Mouse (Mus musculus) heart, postnatal 0 days (tissue): Measurements from ENCODE around the gene Plcb3. TPM values are rescaled to one million over a fixed set of nuclear protein-coding genes. Genes with fewer than 3 reads are reported as not detected.
A peak's percentile ranks its signal among the peaks of the same experiment; 100 is the strongest.

ENCODE experiments used
- ATAC-seq: fragments of 200-750 bp; cut with Nextera tagmentation; 2 replicates; pipeline ENCODE4 v1.8.0; 2017; ENCODE audit warnings: low read depth, moderate number of reproducible peaks, moderate library complexity; ENCODE audit not compliant: insufficient read depth
- DNase-seq: peaks from one replicate; pipeline ENCODE4 v3.0.0-alpha.2; 2016; ENCODE audit warnings: low spot score
- H3K27ac ChIP-seq: fragments of 300-500 bp; sonication (generic); 2 replicates; pipeline ENCODE4 v1.5.1; 2014; ENCODE audit warnings: low read depth, mild to moderate bottlenecking
- H3K27me3 ChIP-seq: fragments of 300-500 bp; sonication (generic); 2 replicates; pipeline ENCODE4 v1.6.1; 2014; ENCODE audit warnings: low read length, mixed read lengths; ENCODE audit not compliant: control insufficient read depth, insufficient read depth
- H3K36me3 ChIP-seq: fragments of 300-500 bp; sonication (generic); replicated peaks from 2 replicates; pipeline ENCODE4 v1.6.1; 2014; ENCODE audit warnings: low read length, mixed read lengths; ENCODE audit not compliant: control insufficient read depth, insufficient read depth
- H3K4me1 ChIP-seq: fragments of 300-500 bp; sonication (generic); 2 replicates; pipeline ENCODE4 v1.6.1; 2014; ENCODE audit warnings: antibody characterized with exemption; ENCODE audit not compliant: control insufficient read depth, insufficient read depth
- H3K4me2 ChIP-seq: fragments of 300-500 bp; sonication (generic); 2 replicates; pipeline ENCODE4 v1.6.1; 2014; ENCODE audit warnings: low read depth, mild to moderate bottlenecking, low read length, moderate library complexity
- H3K4me3 ChIP-seq: fragments of 300-500 bp; sonication (generic); 2 replicates; pipeline ENCODE4 v1.5.1; 2014; ENCODE audit warnings: low read depth, low read length
- H3K9ac ChIP-seq: fragments of 300-500 bp; sonication (generic); replicated peaks from 2 replicates; pipeline ENCODE4 v1.6.1; 2014; ENCODE audit warnings: low read depth, low read length, mixed read lengths
- H3K9me3 ChIP-seq: fragments of 300-500 bp; sonication (generic); replicated peaks from 2 replicates; pipeline ENCODE4 v1.6.1; 2016; ENCODE audit warnings: low read length; ENCODE audit not compliant: control insufficient read depth
- CTCF ChIP-seq: IDR thresholded peaks from 2 replicates; pipeline ENCODE4 v1.5.1; 2016; ENCODE audit warnings: antibody characterized with exemption, control low read depth, low read depth
- EP300 ChIP-seq: IDR thresholded peaks from 2 replicates; pipeline ENCODE4 v1.6.1; 2016; ENCODE audit warnings: antibody characterized with exemption, low read depth
- WGBS: fragments of 180-500 bp; shearing (Covaris S2); extraction: QIAGEN DNeasy Blood & Tissue Kit; methylation state at CpG from one replicate; pipeline ENCODE4 v1.1.7; 2014; 5-methylcytosine and 5-hydroxymethylcytosine counted together
- polyA plus RNA-seq: library from polyadenylated mRNA; unstranded; fragments of >200 nt; fragmentation: Nextera tagmentation; extraction: Ambion mirVana; gene quantifications from 2 replicates; pipeline ENCODE4 v1.2.1, GENCODE M21; 2015
- total RNA-seq: library from RNA; depleted of rRNA; stranded (reverse); fragments of >200 nt; gene quantifications from 2 replicates; pipeline ENCODE4 v1.2.3, GENCODE M21; 2014; ENCODE audit warnings: low replicate concordance; rRNA removed

The Plcb3 gene
- total RNA-seq, result 24.9 and 46.0 TPM in 2 replicates
- polyA plus RNA-seq, result 8.3 and 8.6 TPM in 2 replicates

- H3K9me3 ChIP-seq, result no peaks in the 10 kb centered on the region
- H3K36me3 ChIP-seq, result peaks cover 15% of the 10 kb centered on the region
- H3K27ac ChIP-seq, result peak within 1 kb of the TSS; percentile 86
- peak within 1 kb of the TSS; percentile 77 for H3K4me3 ChIP-seq
- ATAC-seq (no peak), DNase-seq (peak; percentile 76)
- H3K4me2 ChIP-seq, result peak within 1 kb of the TSS; percentile 98
- H3K9ac ChIP-seq, result peak within 1 kb of the TSS; percentile 81
- 0% methylated on average over 16 of the region's 16 CpGs for WGBS
- peaks cover 23% of the 10 kb centered on the region for H3K4me1 ChIP-seq
- TF ChIP-seq CTCF (peak; percentile 38), EP300 (no peak)
- H3K27me3 ChIP-seq, result no peaks in the 10 kb centered on the region
Measured at GRCm38 (mm10) chr19:6975537-6976521, at the start of gene Plcb3. Gene Plcb3, minus strand, starts transcription at chr19:6976470.

- Histone ChIP-seq H3K9ac (no peak overlapping the region), H3K4me2 (no peak overlapping the region), H3K27ac (0 out of 2 replicates have a peak overlapping the region, but pooled peaks have one; percentile 40), H3K4me3 (no peak overlapping the region), H3K36me3 (peaks cover 47% of the 10 kb centered on the region), H3K9me3 (no peaks in the 10 kb centered on the region), H3K27me3 (no peaks in the 10 kb centered on the region), H3K4me1 (0 out of 2 replicates have a peak, but pooled peaks cover 5% of the 10 kb centered on the region)
- peak; percentile 73 for ATAC-seq
- 46% methylated on average over 3 of the region's 3 CpGs for WGBS
- TF ChIP-seq CTCF (peak; percentile 84), EP300 (no peak)
- peak; percentile 73 for DNase-seq
Measured at GRCm38 (mm10) chr19:7020224-7020641, 44.0 kb upstream of the Plcb3 start.

GRCm38 (mm10) chr19:7019191-7019590, 42.9 kb upstream of the Plcb3 start, which contains the start of gene Fermt3:
Gene Fermt3, minus strand, starts transcription at chr19:7019469.
- H3K4me3 ChIP-seq, result peak within 1 kb of the TSS; percentile 17; the same call in 1 of the 2 replicates
- DNase-seq, result peak; percentile 14

GRCm38 (mm10) chr19:7018546-7018945, 42.3 kb upstream of the Plcb3 start:
- H3K4me2 ChIP-seq, result peak overlapping the region; percentile 43
- no peak for ATAC-seq
- H3K4me3 ChIP-seq, result peak overlapping the region; percentile 17; the same call in 1 of the 2 replicates
- 84% methylated on average over 11 of the region's 11 CpGs for WGBS
- TF ChIP-seq CTCF, result no peak
- 0 out of 2 replicates have a peak overlapping the region, but pooled peaks have one; percentile 5 for H3K9ac ChIP-seq
- no peaks in the 10 kb centered on the region for H3K9me3 ChIP-seq
- peak overlapping the region; percentile 32 for H3K27ac ChIP-seq
- 0 out of 2 replicates have a peak, but pooled peaks cover 5% of the 10 kb centered on the region for H3K4me1 ChIP-seq
- peaks cover 31% of the 10 kb centered on the region for H3K36me3 ChIP-seq
- no peak for DNase-seq
- no peaks in the 10 kb centered on the region for H3K27me3 ChIP-seq

More at GRCm38 (mm10) chr19:7019191-7019590, 42.9 kb upstream of the Plcb3 start, which contains the start of gene Fermt3:
- peak; percentile 47 for ATAC-seq
- H3K9ac ChIP-seq, result 0 out of 2 replicates have a peak within 1 kb of the TSS, but pooled peaks have one; percentile 11
- H3K4me2 ChIP-seq, result peak within 1 kb of the TSS; percentile 43
- 54% methylated on average over 5 of the region's 5 CpGs for WGBS
- H3K4me1 ChIP-seq, result 0 out of 2 replicates have a peak, but pooled peaks cover 5% of the 10 kb centered on the region
- TF ChIP-seq CTCF (no peak), EP300 (no peak)
- peaks cover 37% of the 10 kb centered on the region for H3K36me3 ChIP-seq
- H3K27ac ChIP-seq, result peak within 1 kb of the TSS; percentile 40
- no peaks in the 10 kb centered on the region for H3K9me3 ChIP-seq
- H3K27me3 ChIP-seq, result no peaks in the 10 kb centered on the region
